In genomic region chr6:118455042-118455631, GRCm38 (mm10) we compare ENCODE assay signal across 8 mouse cellular contexts. TPM values are rescaled to one million over a fixed set of nuclear protein-coding genes. Genes with fewer than 3 reads are reported as not detected.
A peak's percentile ranks its signal among the peaks of the same experiment; 100 is the strongest.
DNase-seq lines count a peak whose midpoint lies in the region; ATAC-seq lines count a peak whose summit lies in the region.

Gene Zfp248 (minus strand): TSS chr6:118455528.

- peak; percentile 88 to 89 for DNase-seq in adrenal gland, adult 18-20 months (ENCODE audit: low spot score in 2 of 2)
- DNase-seq in embryo, embryonic 10.5 days (ENCODE audit: low spot score), result peak; percentile 93
- DNase-seq in gastrocnemius, postnatal 14 days, result peak; percentile 89
- DNase-seq in left cerebral cortex, postnatal 10 days (ENCODE audit: extremely low spot score in 1 of 2, low spot score in 2 of 2), result peak; percentile 93 to 95
- DNase-seq in right cerebral cortex, postnatal 10 days (ENCODE audit: low spot score in 2 of 2), result peak; percentile 97
- DNase-seq in urinary bladder, postnatal 14 days (ENCODE audit: low spot score), result peak; percentile 87

- intact Hi-C loops in gastrocnemius, postnatal 14 days (cut with DNase I; ENCODE audit: low total_unique reads), result no loop called here
- intact Hi-C loops in left cerebral cortex, postnatal 10 days (cut with DNase I), result no loop called here

- ATAC-seq in inflammation-experienced regulatory T-cells, adult 6 months, result peak; percentile 96
- ATAC-seq in megakaryocyte progenitor cell, adult 5-6 weeks (replicated peaks; ENCODE audit: poor library complexity), result peak; percentile 98

RNA-seq across cellular contexts. Expression of gene Zfp248, which starts in this region (rescaled TPM):
- total RNA-seq in adrenal gland, adult 18-20 months (2021), result 1 to 10 TPM; 2.5 to 3.9 TPM
- 1 to 10 TPM; 1.1 to 1.7 TPM for total RNA-seq in gastrocnemius, postnatal 14 days (2021)
- polyA plus RNA-seq in inflammation-experienced regulatory T-cells, adult 6 months (2017; shearing (Covaris generic)), result 1 to 10 TPM; 7.0 to 7.7 (median 7.3) TPM
- total RNA-seq in left cerebral cortex, postnatal 10 days (2021), result 10 to 100 TPM; 18.2 TPM
- total RNA-seq in megakaryocyte progenitor cell, adult 5-6 weeks (2015), result 1.9 and 3.3 TPM in 2 replicates
- total RNA-seq in megakaryocyte progenitor cell, adult 5-6 weeks (2017), result 1.3 and 2.0 TPM in 2 replicates

Comparison
In these comparisons a context has a peak if more than half of its experiments do, and no peak if none do; other contexts are left out.
1. Peak in every context shown above with its lines: DNase-seq and ATAC-seq.